Mouse (Mus musculus): Measurements from ENCODE around the gene Ttll11.

- TF ChIP-seq CTCF (IDR thresholded peaks at IDR 0.05; ENCODE audit: low read depth) (no peak), EP300 (IDR thresholded peaks at IDR 0.05; ENCODE audit: low read depth) (0 out of 2 replicates have a peak, but pooled peaks have one; percentile 74)
Observed at GRCm38 (mm10) chr2:36023291-36023690, 43.6 kb upstream of the Ttll11 start.
